12 mouse cellular contexts compared by ENCODE assay signal in genomic region chr10:117994768-117995167, GRCm38 (mm10).
DNase-seq lines count a peak whose midpoint lies in the region; ATAC-seq and TF ChIP-seq lines count a peak whose summit lies in the region.
"Had no signal": no experiment of that assay in that cellular context is flagged by ENCODE, and none has a peak within 500 bp of the region (broad histone marks: within the 10 kb centered on the region; RNA-seq: fewer than 3 reads in every experiment).

No protein-coding gene starts in this region.

- no peaks in the 10 kb centered on the region for H3K9me3 ChIP-seq in embryonic facial prominence, embryonic 14.5 days (ENCODE audit: control insufficient read depth, low read length)
- H3K9me3 ChIP-seq in embryonic facial prominence, embryonic 10.5 days, result no peaks in the 10 kb centered on the region
- H3K9me3 ChIP-seq in hindbrain, embryonic 14.5 days (ENCODE audit: control insufficient read depth, low read length), result no peaks in the 10 kb centered on the region
- H3K9me3 ChIP-seq in midbrain, embryonic 16.5 days (replicated peaks; ENCODE audit: control insufficient read depth, low read length, poor library complexity, severe bottlenecking), result no peaks in the 10 kb centered on the region
- H3K9me3 ChIP-seq: liver, embryonic 15.5 days had no signal

- H3K27ac ChIP-seq in embryonic facial prominence, embryonic 14.5 days (replicated peaks; ENCODE audit: low read depth, low read length), result no peak overlapping the region
- no peak overlapping the region for H3K27ac ChIP-seq in embryonic facial prominence, embryonic 10.5 days (replicated peaks)
- no peak overlapping the region for H3K27ac ChIP-seq in hindbrain, embryonic 14.5 days
- no peak overlapping the region for H3K27ac ChIP-seq in midbrain, embryonic 16.5 days (ENCODE audit: low read length)
- H3K27ac ChIP-seq: left cerebral cortex, adult 2 months; liver, embryonic 15.5 days had no signal

- peak; percentile 29 for DNase-seq in embryonic facial prominence, embryonic 14.5 days (ENCODE audit: low spot score)
- DNase-seq in embryonic facial prominence, embryonic 10.5 days (ENCODE audit: low spot score), result no peak
- DNase-seq in brain, embryonic 14.5 days (ENCODE audit: low read depth), result peak; percentile 70
- peak; percentile 44 for DNase-seq in hindbrain, embryonic 14.5 days (ENCODE audit: low spot score)
- DNase-seq in spleen, postnatal 4 days (ENCODE audit: low spot score in 2 of 2), result no peak
- no peak for DNase-seq in layer of hippocampus, adult 11-12 months (ENCODE audit: low spot score)
- no peak for DNase-seq in right cerebral cortex, postnatal 36 days (ENCODE audit: low spot score in 2 of 2)
- DNase-seq: adrenal gland, postnatal 14 days had no signal

- no peak for ATAC-seq in embryonic facial prominence, embryonic 14.5 days (ENCODE audit: low read depth)
- ATAC-seq in hindbrain, embryonic 14.5 days (ENCODE audit: low FRiP score), result 0 out of 2 replicates have a peak, but pooled peaks have one; percentile 51
- ATAC-seq in midbrain, embryonic 16.5 days, result no peak

- H3K27me3 ChIP-seq in embryonic facial prominence, embryonic 14.5 days (replicated peaks; ENCODE audit: control insufficient read depth, insufficient read depth, low read length), result no peaks in the 10 kb centered on the region
- H3K27me3 ChIP-seq in embryonic facial prominence, embryonic 10.5 days (replicated peaks; ENCODE audit: low read depth, poor library complexity, severe bottlenecking), result peaks cover 7% of the 10 kb centered on the region; the same call in 1 of the 2 replicates
- H3K27me3 ChIP-seq in hindbrain, embryonic 14.5 days (ENCODE audit: control insufficient read depth, insufficient read depth, low read length), result no peaks in the 10 kb centered on the region
- H3K27me3 ChIP-seq in midbrain, embryonic 16.5 days (ENCODE audit: control insufficient read depth, insufficient read depth, low read depth, low read length), result no peaks in the 10 kb centered on the region
- H3K27me3 ChIP-seq: liver, embryonic 15.5 days; megakaryocyte, embryonic 14.5 days had no signal

- TF ChIP-seq POLR2A in brain, embryonic 14.5 days (IDR thresholded peaks at IDR 0.05; ENCODE audit: borderline replicate concordance, extremely low read depth, insufficient read depth, insufficient read length, poor library complexity, severe bottlenecking), result no peak

- no peak overlapping the region for H3K9ac ChIP-seq in embryonic facial prominence, embryonic 14.5 days (ENCODE audit: low read depth, low read length)
- H3K9ac ChIP-seq in hindbrain, embryonic 14.5 days, result peak overlapping the region; percentile 9; the same call in 1 of the 2 replicates
- no peak overlapping the region for H3K9ac ChIP-seq in midbrain, embryonic 16.5 days (ENCODE audit: low read depth, low read length)
- H3K9ac ChIP-seq: liver, embryonic 15.5 days had no signal

- H3K4me3 ChIP-seq in embryonic facial prominence, embryonic 14.5 days (ENCODE audit: low read depth, low read length), result no peak overlapping the region
- H3K4me3 ChIP-seq in embryonic facial prominence, embryonic 10.5 days, result no peak overlapping the region
- no peak overlapping the region for H3K4me3 ChIP-seq in hindbrain, embryonic 14.5 days (replicated peaks; ENCODE audit: low read length)
- H3K4me3 ChIP-seq in midbrain, embryonic 16.5 days (ENCODE audit: low read depth, low read length), result no peak overlapping the region
- H3K4me3 ChIP-seq: left cerebral cortex, adult 2 months; liver, embryonic 15.5 days; megakaryocyte, embryonic 14.5 days had no signal

- no peak for TF ChIP-seq CTCF in brain, embryonic 14.5 days (IDR thresholded peaks at IDR 0.05; ENCODE audit: borderline replicate concordance, extremely low read depth, insufficient read depth, insufficient read length)

- WGBS in embryonic facial prominence, embryonic 14.5 days, result 57% methylated on average over 9 of the region's 9 CpGs
- WGBS in embryonic facial prominence, embryonic 10.5 days, result 48% methylated on average over 9 of the region's 9 CpGs
- WGBS in hindbrain, embryonic 14.5 days, result 14% methylated on average over 9 of the region's 9 CpGs
- 14% methylated on average over 9 of the region's 9 CpGs for WGBS in midbrain, embryonic 16.5 days

- no peak overlapping the region for H3K4me2 ChIP-seq in embryonic facial prominence, embryonic 14.5 days (ENCODE audit: low read depth, low read length)
- peak overlapping the region; percentile 20; the same call in 1 of the 2 replicates for H3K4me2 ChIP-seq in hindbrain, embryonic 14.5 days (replicated peaks)
- peak overlapping the region; percentile 23 for H3K4me2 ChIP-seq in midbrain, embryonic 16.5 days (ENCODE audit: low read length)
- H3K4me2 ChIP-seq: liver, embryonic 15.5 days had no signal

- H3K36me3 ChIP-seq in embryonic facial prominence, embryonic 14.5 days (ENCODE audit: control insufficient read depth, insufficient read depth, low read length), result no peaks in the 10 kb centered on the region
- no peaks in the 10 kb centered on the region for H3K36me3 ChIP-seq in embryonic facial prominence, embryonic 10.5 days (replicated peaks)
- H3K36me3 ChIP-seq in hindbrain, embryonic 14.5 days (replicated peaks; ENCODE audit: control insufficient read depth, insufficient read depth), result no peaks in the 10 kb centered on the region
- H3K36me3 ChIP-seq in midbrain, embryonic 16.5 days (ENCODE audit: control insufficient read depth, insufficient read depth, low read length), result no peaks in the 10 kb centered on the region
- H3K36me3 ChIP-seq: liver, embryonic 15.5 days had no signal

- H3K4me1 ChIP-seq in embryonic facial prominence, embryonic 14.5 days (ENCODE audit: control insufficient read depth, insufficient read depth, low read length), result no peaks in the 10 kb centered on the region
- peaks cover 13% of the 10 kb centered on the region for H3K4me1 ChIP-seq in embryonic facial prominence, embryonic 10.5 days
- peaks cover 14% of the 10 kb centered on the region for H3K4me1 ChIP-seq in hindbrain, embryonic 14.5 days (replicated peaks; ENCODE audit: control insufficient read depth, insufficient read depth, low read length)
- H3K4me1 ChIP-seq in midbrain, embryonic 16.5 days (ENCODE audit: control insufficient read depth, insufficient read depth, low read length), result peaks cover 7% of the 10 kb centered on the region; the same call in 1 of the 2 replicates
- H3K4me1 ChIP-seq: liver, embryonic 15.5 days had no signal

Comparison
In these comparisons a context has a peak if more than half of its experiments do, and no peak if none do; other contexts are left out.
1. DNase-seq: peak in embryonic facial prominence, embryonic 14.5 days (single experiment), brain, embryonic 14.5 days (single experiment) and hindbrain, embryonic 14.5 days (single experiment); none in embryonic facial prominence, embryonic 10.5 days (single experiment), spleen, postnatal 4 days (0 of 2), layer of hippocampus, adult 11-12 months (single experiment) and right cerebral cortex, postnatal 36 days (0 of 2).